Mouse (Mus musculus) intestine, embryonic 16.5 days (tissue): Measurements from ENCODE around the gene Sypl. TPM values are rescaled to one million over a fixed set of nuclear protein-coding genes. Genes with fewer than 3 reads are reported as not detected.
A peak's percentile ranks its signal among the peaks of the same experiment; 100 is the strongest.
"Not testable (repeated sequence)": the region's sequence is repeated elsewhere in the genome, so short reads cannot be mapped to it uniquely, and the experiment has no call there.

Source experiments
- ATAC-seq: fragments of 200-750 bp; cut with Nextera tagmentation; 2 replicates; pipeline ENCODE4 v1.8.0; 2017; ENCODE audit warnings: moderate TSS enrichment, moderate library complexity
- H3K27ac ChIP-seq: fragments of 300-500 bp; sonication (generic); 2 replicates; pipeline ENCODE4 v1.5.1; 2014; ENCODE audit warnings: mild to moderate bottlenecking, low read length
- H3K27me3 ChIP-seq: fragments of 300-500 bp; sonication (generic); replicated peaks from 2 replicates; pipeline ENCODE4 v1.6.1; 2014; ENCODE audit warnings: low read length, control low read depth, mixed read lengths; ENCODE audit not compliant: control insufficient read depth, insufficient read depth
- H3K36me3 ChIP-seq: fragments of 300-500 bp; sonication (generic); 2 replicates; pipeline ENCODE4 v1.6.1; 2014; ENCODE audit warnings: low read length, control low read depth; ENCODE audit not compliant: control insufficient read depth, insufficient read depth
- H3K4me1 ChIP-seq: fragments of 300-500 bp; sonication (generic); 2 replicates; pipeline ENCODE4 v1.6.1; 2014; ENCODE audit warnings: low read length, control low read depth, mixed read lengths; ENCODE audit not compliant: control insufficient read depth, insufficient read depth
- H3K4me2 ChIP-seq: fragments of 300-500 bp; sonication (generic); 2 replicates; pipeline ENCODE4 v1.6.1; 2014; ENCODE audit warnings: low read depth, low read length, control low read depth
- H3K4me3 ChIP-seq: fragments of 300-500 bp; sonication (generic); 2 replicates; pipeline ENCODE4 v1.5.1; 2014; ENCODE audit warnings: mild to moderate bottlenecking, low read length
- H3K9ac ChIP-seq: fragments of 300-500 bp; sonication (generic); 2 replicates; pipeline ENCODE4 v1.6.1; 2014; ENCODE audit warnings: low read depth, low read length
- H3K9me3 ChIP-seq: fragments of 300-500 bp; sonication (generic); 2 replicates; pipeline ENCODE4 v1.6.1; 2016; ENCODE audit warnings: low read length, control low read depth; ENCODE audit not compliant: control insufficient read depth
- WGBS: fragments of 180-500 bp; shearing (Covaris S2); extraction: QIAGEN DNeasy Blood & Tissue Kit; methylation state at CpG from one replicate; pipeline ENCODE4 v1.1.7; 2014; 5-methylcytosine and 5-hydroxymethylcytosine counted together
- polyA plus RNA-seq: library from polyadenylated mRNA; unstranded; fragments of >200 nt; fragmentation: Nextera tagmentation; extraction: Ambion mirVana; gene quantifications from 2 replicates; pipeline ENCODE4 v1.2.1, GENCODE M21; 2015

The Sypl gene
- polyA plus RNA-seq, 1 experiment from 2014 or later: 172 TPM

DNA sequence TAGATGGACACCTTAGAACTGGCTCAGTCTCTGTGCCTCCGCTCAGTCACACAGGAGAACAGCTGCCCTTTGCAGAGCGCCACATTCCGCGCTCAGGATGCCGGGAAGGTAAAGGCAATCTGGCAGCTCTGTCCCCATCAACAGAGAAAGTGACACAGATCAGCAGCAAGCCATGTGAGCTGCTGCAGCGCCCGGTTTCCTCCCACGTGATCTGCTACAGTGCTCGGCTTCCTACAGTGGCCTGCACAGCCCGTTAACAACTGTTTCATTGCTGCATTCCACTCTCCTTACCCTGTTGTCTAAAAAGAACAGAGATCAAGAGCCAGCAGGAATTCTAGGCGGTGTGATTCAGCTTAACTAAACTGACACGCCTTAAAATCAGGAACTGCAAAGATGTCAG lies 36.0 kb downstream of the Sypl start:
- H3K27me3 ChIP-seq: no peaks in the 10 kb centered on the region
- H3K4me1 ChIP-seq: no peaks in the 10 kb centered on the region
- H3K4me3 ChIP-seq: no peak overlapping the region
- ATAC-seq: no peak
- no peak overlapping the region for H3K9ac ChIP-seq
- WGBS: 61% methylated on average over 12 of the region's 12 CpGs
- no peak overlapping the region for H3K27ac ChIP-seq
- no peaks in the 10 kb centered on the region for H3K9me3 ChIP-seq
- H3K4me2 ChIP-seq: no peak overlapping the region
- H3K36me3 ChIP-seq: no peaks in the 10 kb centered on the region

DNA sequence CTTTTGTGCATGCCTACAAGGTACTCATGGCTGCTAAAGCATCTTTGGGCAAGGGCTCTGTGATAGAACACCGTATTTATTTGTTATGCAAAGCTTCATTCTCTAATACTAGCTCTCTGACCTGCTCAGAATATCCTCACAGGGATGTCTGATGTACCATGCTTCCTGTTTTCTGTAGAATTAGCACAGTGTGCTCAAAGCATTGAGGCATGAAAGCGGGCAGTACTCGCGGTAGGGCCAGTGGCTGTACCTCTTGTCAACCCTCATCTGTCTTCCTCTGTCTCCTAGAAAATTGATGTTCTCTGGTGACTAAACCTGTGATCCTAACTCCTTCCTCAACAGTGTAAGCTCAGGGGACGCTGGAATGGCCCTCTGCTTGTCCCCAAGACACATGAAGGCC lies 40.4 kb downstream of the Sypl start:
- no peak for ATAC-seq
- H3K4me3 ChIP-seq: no peak overlapping the region
- WGBS: 78% methylated on average over 5 of the region's 5 CpGs

DNA sequence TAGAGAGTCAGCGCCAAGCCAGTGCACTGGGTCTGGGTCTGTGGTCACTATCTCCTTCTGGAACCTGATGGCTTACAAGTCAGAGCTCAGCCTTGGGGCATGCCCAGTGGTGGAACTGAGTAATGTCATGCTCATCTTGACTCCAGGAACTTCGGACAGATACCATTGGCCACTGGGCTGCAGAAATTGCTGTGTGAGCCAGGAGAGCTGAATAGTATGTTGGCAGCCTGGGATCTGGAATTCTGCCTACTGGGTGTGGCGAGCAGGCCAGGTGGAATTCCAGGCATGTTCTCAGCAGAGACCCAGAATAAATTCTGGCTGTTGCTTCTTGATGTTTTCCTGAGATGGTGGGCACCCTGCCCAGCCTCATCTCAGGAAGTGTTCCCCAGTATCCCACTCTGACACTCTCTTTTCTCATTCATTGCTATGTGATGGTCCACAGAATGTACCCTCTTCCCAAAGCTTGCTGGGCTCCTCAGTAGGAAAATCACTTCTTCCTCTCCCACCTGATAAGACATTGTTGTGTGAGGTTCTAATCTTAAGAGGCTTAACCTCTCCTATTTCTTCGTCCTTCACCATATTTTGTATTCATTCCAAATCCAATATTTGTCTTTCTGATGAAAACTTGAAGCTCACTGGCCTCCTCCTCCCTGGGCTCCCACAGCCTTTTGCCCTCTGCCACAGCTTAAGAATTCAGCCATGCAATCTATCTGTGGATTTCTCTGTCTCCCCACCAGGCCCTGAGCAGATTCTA lies 41.6 kb downstream of the Sypl start:
- Histone ChIP-seq H3K27me3 (no peaks in the 10 kb centered on the region), H3K9ac (no peak overlapping the region), H3K4me3 (no peak overlapping the region), H3K4me1 (no peaks in the 10 kb centered on the region), H3K27ac (no peak overlapping the region), H3K36me3 (no peaks in the 10 kb centered on the region), H3K9me3 (no peaks in the 10 kb centered on the region), H3K4me2 (no peak overlapping the region)
- no peak for ATAC-seq
- 67% methylated on average over 4 of the region's 4 CpGs for WGBS

More for the DNA sequence above, 40.4 kb downstream of the Sypl start:
- H3K36me3 ChIP-seq: no peaks in the 10 kb centered on the region
- H3K4me2 ChIP-seq: no peak overlapping the region
- no peaks in the 10 kb centered on the region for H3K9me3 ChIP-seq
- no peaks in the 10 kb centered on the region for H3K27me3 ChIP-seq
- H3K27ac ChIP-seq: no peak overlapping the region
- H3K9ac ChIP-seq: no peak overlapping the region
- H3K4me1 ChIP-seq: no peaks in the 10 kb centered on the region

DNA sequence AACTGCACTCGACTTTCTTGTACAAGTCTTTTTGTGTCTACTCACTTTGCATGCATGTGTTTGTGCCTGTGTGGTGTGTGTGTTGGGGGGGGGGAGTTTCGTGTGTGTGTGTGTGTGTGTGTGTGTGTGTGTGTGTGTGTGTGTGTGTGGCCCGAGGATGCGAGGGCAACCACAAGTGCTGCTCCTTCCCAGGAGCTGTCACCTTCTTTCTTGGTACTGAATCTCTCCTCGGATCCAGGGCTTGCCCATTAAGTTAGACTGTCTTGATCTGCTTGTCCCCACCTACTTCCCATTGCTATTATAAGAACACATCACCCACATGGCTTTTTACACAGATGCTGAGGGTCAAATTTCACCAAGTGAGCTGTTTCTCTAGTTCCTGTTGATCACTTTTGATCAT lies 45.1 kb downstream of the Sypl start:
- Histone ChIP-seq H3K27ac (no peak overlapping the region), H3K9ac (no peak overlapping the region), H3K36me3 (no peaks in the 10 kb centered on the region), H3K4me2 (no peak overlapping the region), H3K27me3 (no peaks in the 10 kb centered on the region), H3K4me3 (no peak overlapping the region), H3K4me1 (no peaks in the 10 kb centered on the region), H3K9me3 (no peaks in the 10 kb centered on the region)
- WGBS: 53% methylated on average over 5 of the region's 5 CpGs
- no peak for ATAC-seq

DNA sequence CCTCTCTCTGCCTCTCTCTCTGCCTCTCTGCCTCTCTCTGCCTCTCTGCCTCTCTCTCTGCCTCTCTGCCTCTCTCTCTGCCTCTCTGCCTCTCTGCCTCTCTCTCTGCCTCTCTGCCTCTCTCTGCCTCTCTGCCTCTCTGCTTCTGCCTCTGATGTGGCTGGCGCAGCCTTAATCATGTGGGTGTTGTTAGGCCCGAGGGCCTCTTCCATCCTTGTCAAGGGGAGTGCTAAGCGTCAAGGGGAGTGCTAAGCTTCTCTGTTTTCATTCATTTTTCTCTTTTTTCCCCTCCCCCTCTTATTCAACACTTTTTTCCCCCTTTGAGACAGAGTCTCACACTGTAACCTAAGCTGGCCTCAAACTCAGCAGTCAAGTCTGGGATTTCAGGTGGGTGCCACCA lies 46.1 kb downstream of the Sypl start:
- WGBS: 41% methylated on average over 3 of the region's 3 CpGs
- not testable (repeated sequence) for ATAC-seq

DNA sequence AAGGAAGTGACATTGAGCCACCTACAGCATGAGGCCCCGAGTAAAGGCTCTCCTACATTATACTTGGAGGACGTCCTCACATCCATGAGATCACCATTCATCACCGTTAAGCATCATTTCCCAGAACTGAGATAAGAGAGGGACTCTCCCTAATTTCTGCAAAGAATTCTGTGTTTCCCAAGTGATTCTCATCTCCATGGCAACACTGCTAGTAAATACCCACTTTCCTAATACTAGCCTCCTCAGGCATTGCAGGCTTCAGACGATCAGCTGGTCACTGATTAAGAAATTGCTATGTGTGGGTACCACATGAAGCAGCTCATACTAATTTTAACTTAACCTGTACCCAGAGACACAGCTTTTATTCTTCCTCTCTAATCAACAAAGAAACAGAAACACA lies 46.7 kb downstream of the Sypl start:
- H3K36me3 ChIP-seq: no peaks in the 10 kb centered on the region
- H3K4me3 ChIP-seq: no peak overlapping the region
- H3K9ac ChIP-seq: no peak overlapping the region
- no peaks in the 10 kb centered on the region for H3K9me3 ChIP-seq
- no peak overlapping the region for H3K4me2 ChIP-seq
- no peak overlapping the region for H3K27ac ChIP-seq
- ATAC-seq: no peak
- WGBS: 51% methylated on average over 4 of the region's 4 CpGs
- no peaks in the 10 kb centered on the region for H3K27me3 ChIP-seq
- no peaks in the 10 kb centered on the region for H3K4me1 ChIP-seq

More for the DNA sequence above, 46.1 kb downstream of the Sypl start:
- not testable (repeated sequence) for H3K4me2 ChIP-seq, H3K9ac ChIP-seq, H3K9me3 ChIP-seq, H3K4me1 ChIP-seq, H3K27me3 ChIP-seq, H3K27ac ChIP-seq, H3K36me3 ChIP-seq, H3K4me3 ChIP-seq

DNA sequence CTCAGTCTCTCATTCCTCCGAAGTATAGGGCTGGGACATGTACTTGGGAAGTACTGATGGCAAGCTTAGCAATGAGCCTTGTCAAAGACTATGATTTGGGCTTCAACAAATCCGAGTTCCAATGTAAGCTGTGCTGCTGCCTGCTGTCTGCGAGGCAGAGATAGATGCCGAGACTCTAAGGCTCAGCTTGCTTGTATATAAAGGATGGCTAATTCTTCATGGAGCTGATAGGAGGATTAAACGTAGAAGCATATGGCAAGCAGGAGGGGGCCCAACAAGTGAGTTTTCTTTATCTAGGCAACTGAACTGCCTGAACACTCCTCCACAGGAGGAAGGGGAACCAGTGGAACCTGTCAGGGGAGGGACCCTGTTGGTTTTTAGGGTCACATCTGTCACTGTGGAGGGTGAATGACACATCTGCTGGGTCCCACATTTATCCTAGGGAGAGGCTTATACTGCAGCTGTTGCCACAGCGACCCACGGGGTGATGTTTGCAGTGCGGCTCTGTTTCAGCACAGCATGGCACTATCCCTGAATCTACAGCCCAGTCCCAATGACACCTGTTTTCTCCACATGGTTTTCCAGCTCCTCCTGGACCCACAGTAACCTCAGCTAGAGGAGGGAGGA lies 49.8 kb downstream of the Sypl start:
- ATAC-seq: peak; percentile 49
- no peak overlapping the region for H3K27ac ChIP-seq
- H3K36me3 ChIP-seq: no peaks in the 10 kb centered on the region
- WGBS: 51% methylated on average over 8 of the region's 8 CpGs
- no peaks in the 10 kb centered on the region for H3K9me3 ChIP-seq
- no peaks in the 10 kb centered on the region for H3K27me3 ChIP-seq
- no peak overlapping the region for H3K9ac ChIP-seq
- H3K4me3 ChIP-seq: no peak overlapping the region
- peaks cover 2% of the 10 kb centered on the region for H3K4me1 ChIP-seq
- H3K4me2 ChIP-seq: no peak overlapping the region

DNA sequence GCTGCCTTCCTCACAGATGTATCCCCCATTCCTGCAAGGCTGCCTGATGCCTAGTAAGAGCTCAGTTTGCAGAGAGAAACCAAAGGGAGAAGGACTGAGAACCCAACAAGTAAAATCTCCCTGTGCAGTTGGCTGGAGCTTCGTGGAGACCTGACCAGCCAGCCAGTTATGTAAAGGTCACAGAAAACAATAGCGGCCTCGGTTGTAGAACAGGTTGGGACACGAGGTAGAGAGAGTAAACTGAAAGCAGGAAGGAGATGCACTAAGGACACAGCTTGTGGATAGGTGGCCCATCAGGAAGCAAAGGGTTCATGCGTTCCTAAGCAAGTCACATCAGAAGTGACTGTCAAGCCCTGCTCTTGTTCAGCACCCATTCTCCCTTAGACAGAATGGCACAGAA lies 52.2 kb downstream of the Sypl start:
- WGBS: 66% methylated on average over 5 of the region's 5 CpGs
- Histone ChIP-seq H3K27ac (no peak overlapping the region), H3K27me3 (no peaks in the 10 kb centered on the region), H3K9ac (no peak overlapping the region), H3K4me1 (peaks cover 10% of the 10 kb centered on the region), H3K4me3 (no peak overlapping the region), H3K9me3 (no peaks in the 10 kb centered on the region), H3K4me2 (no peak overlapping the region), H3K36me3 (no peaks in the 10 kb centered on the region)
- ATAC-seq: no peak

DNA sequence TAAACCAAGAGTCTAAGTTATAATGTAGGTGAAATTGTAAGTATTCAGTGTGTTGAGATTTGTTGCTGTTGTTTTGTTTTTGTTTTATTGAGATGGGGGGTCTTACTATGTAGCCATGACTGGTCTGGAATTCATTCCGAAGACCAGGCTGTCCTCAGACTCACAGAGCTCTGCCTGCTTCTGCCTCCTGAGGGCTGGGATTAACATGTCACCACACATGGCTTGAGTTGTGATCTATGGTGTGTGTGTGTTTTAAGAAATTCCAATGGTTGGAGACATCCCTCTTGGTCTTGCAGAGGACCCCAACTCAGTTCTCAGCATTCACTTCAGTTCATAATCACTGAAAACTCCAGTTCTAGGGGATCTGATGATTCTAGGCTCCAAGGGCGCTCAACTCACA lies 53.5 kb downstream of the Sypl start:
- H3K4me2 ChIP-seq: no peak overlapping the region
- H3K4me1 ChIP-seq: peaks cover 10% of the 10 kb centered on the region
- no peak overlapping the region for H3K4me3 ChIP-seq
- no peaks in the 10 kb centered on the region for H3K9me3 ChIP-seq
- 97% methylated on average over 2 of the region's 2 CpGs for WGBS
- no peak overlapping the region for H3K9ac ChIP-seq
- no peak overlapping the region for H3K27ac ChIP-seq
- no peaks in the 10 kb centered on the region for H3K27me3 ChIP-seq
- ATAC-seq: no peak
- H3K36me3 ChIP-seq: no peaks in the 10 kb centered on the region
